Mouse (Mus musculus) embryonic facial prominence, embryonic 14.5 days (tissue): ENCODE measurements at regions not wholly inside any gene's neighbourhood (a gene's known extent, or its start where the extent isn't known, plus 50 kb on each side); places are given as distances from the start of the nearest gene placed in this dataset.

Source experiments
- ATAC-seq: fragments of 200-750 bp; cut with Nextera tagmentation; 2 replicates; pipeline ENCODE4 v1.8.0; 2017; ENCODE audit warnings: low read depth, moderate number of reproducible peaks, moderate TSS enrichment
- DNase-seq: peaks from one replicate; pipeline ENCODE4 v3.0.0-alpha.2; 2015; ENCODE audit warnings: low spot score
- H3K27ac ChIP-seq: fragments of 300-500 bp; sonication (generic); replicated peaks from 2 replicates; pipeline ENCODE4 v1.5.1; 2014; ENCODE audit warnings: low read depth, mild to moderate bottlenecking, low read length, moderate library complexity
- H3K27me3 ChIP-seq: fragments of 300-500 bp; sonication (generic); replicated peaks from 2 replicates; pipeline ENCODE4 v1.6.1; 2014; ENCODE audit warnings: low read length; ENCODE audit not compliant: control insufficient read depth, insufficient read depth
- H3K36me3 ChIP-seq: fragments of 300-500 bp; sonication (generic); 2 replicates; pipeline ENCODE4 v1.6.1; 2014; ENCODE audit warnings: low read length, mixed read lengths; ENCODE audit not compliant: control insufficient read depth, insufficient read depth
- H3K4me1 ChIP-seq: fragments of 300-500 bp; sonication (generic); 2 replicates; pipeline ENCODE4 v1.6.1; 2014; ENCODE audit warnings: antibody characterized with exemption, low read length; ENCODE audit not compliant: control insufficient read depth, insufficient read depth
- H3K4me2 ChIP-seq: fragments of 300-500 bp; sonication (generic); 2 replicates; pipeline ENCODE4 v1.6.1; 2014; ENCODE audit warnings: low read depth, mild to moderate bottlenecking, low read length, moderate library complexity, mixed read lengths
- H3K4me3 ChIP-seq: fragments of 300-500 bp; sonication (generic); 2 replicates; pipeline ENCODE4 v1.5.1; 2014; ENCODE audit warnings: low read depth, mild to moderate bottlenecking, low read length
- H3K9ac ChIP-seq: fragments of 300-500 bp; sonication (generic); 2 replicates; pipeline ENCODE4 v1.6.1; 2014; ENCODE audit warnings: low read depth, mild to moderate bottlenecking, low read length, moderate library complexity, mixed read lengths
- H3K9me3 ChIP-seq: fragments of 300-500 bp; sonication (generic); 2 replicates; pipeline ENCODE4 v1.6.1; 2016; ENCODE audit warnings: low read length; ENCODE audit not compliant: control insufficient read depth
- WGBS: fragments of 180-500 bp; shearing (Covaris S2); extraction: QIAGEN DNeasy Blood & Tissue Kit; methylation state at CpG from one replicate; pipeline ENCODE4 v1.1.7; 2014; 5-methylcytosine and 5-hydroxymethylcytosine counted together

DNA sequence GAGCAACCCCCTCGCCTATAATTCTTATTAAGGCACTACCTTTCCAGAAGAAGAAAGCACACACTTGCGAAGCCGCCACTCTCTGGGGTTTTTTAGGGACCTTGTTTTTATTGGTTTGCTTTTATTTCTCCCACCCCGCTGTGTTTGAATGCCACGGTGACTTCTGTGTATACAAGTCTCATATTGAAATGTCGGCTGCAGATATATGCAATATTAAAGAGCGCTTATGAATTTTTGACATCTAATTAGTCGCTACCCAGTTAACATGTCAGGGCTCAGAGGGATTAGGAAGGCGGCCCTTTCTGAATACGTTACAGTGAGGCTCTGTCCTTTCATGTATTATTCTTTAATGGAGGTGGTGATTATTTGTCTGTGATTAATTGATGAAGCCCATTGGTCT is 405.9 kb upstream of the 3110018I06Rik start:
- H3K36me3 ChIP-seq: no peaks in the 10 kb centered on the region
- 75% methylated on average over 10 of the region's 10 CpGs for WGBS
- no peak overlapping the region for H3K27ac ChIP-seq
- H3K9ac ChIP-seq: no peak overlapping the region
- no peak overlapping the region for H3K4me2 ChIP-seq
- no peak for ATAC-seq
- H3K27me3 ChIP-seq: 0 out of 2 replicates have a peak, but pooled peaks cover 3% of the 10 kb centered on the region
- no peak for DNase-seq
- H3K4me3 ChIP-seq: no peak overlapping the region
- H3K4me1 ChIP-seq: peaks cover 8% of the 10 kb centered on the region
- H3K9me3 ChIP-seq: no peaks in the 10 kb centered on the region

DNA sequence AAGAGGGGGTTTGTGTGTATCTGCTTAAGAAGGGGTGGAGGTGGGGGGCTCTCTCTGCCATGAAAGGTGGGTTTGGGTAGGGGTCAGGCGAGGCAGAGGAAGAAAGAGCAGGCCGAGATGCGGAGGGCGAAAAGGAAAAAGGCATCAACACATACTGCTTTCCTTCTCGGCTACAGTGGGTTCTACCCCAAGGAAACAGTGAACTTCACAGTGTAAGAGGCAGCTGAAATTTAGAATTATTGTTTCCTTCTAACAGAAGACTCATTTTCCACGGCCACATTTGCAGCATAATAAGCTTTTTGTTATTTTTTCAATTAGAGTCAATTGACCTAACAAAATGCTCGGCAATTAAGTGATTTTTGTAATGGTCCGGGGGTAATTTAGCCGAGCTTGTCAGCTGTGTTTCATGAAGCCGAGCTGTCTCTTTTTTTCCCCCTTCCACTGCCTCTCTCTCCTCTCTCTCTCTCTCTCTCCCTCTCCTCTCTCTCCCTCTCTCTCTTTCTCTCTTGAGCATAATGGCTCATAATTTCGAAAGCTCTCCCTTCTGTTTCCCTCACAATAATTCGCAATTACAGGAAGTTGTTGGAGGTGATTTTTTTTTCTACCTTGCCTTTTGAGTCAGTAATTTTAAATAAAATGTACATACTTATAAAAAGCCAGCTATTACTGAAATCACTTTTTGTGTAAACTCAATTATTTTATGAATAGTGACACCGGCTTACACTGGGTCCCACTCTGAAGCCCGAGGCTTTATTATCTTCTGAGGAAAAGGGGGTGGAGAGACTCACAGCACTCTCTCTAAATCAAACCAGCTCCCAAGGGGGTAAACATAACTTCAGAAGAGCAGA is 403.1 kb upstream of the 3110018I06Rik start:
- Histone ChIP-seq H3K4me3 (no peak overlapping the region), H3K27me3 (0 out of 2 replicates have a peak, but pooled peaks cover 3% of the 10 kb centered on the region), H3K9ac (no peak overlapping the region), H3K9me3 (no peaks in the 10 kb centered on the region), H3K27ac (no peak overlapping the region), H3K36me3 (no peaks in the 10 kb centered on the region), H3K4me2 (peak overlapping the region; percentile 31; the same call in 1 of the 2 replicates), H3K4me1 (peaks cover 8% of the 10 kb centered on the region)
- WGBS: 33% methylated on average over 14 of the region's 14 CpGs
- DNase-seq (peak; percentile 46), ATAC-seq (no peak)

DNA sequence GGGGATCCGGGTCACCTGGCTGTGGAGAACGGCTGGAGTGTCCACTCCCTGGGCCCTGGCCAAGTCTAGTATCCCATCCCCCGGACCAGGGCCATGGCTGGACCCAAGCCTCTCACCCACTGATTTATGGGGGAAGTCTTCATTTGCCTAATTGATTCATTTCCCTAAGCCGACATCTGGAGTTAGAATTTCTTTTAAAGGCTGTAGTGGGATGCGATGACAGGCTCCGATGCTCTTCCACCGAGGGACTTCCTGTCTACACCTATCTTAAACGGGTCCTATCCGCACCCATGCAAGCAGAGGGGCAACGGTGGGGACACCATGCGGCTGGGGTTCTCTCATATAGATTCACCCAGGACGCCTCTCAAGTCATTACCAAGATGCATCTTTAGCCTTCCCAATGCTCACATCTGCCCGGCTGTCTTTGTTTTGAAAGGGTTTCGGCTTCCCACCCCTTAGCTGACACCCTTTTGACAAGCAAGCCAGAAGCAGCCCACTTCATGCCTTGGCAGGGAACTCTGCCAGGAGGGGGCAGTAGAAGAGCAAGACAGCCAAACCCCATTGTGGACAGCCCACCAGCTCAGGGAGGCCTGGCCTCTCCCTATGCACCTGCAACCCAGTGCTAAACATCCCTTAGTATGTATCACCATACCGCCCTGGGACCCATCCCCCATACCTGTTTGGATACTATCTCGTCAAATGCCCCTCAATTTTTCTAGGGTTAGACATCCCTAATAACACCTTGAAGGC is 402.4 kb upstream of the 3110018I06Rik start:
- peak overlapping the region; percentile 31 for H3K4me2 ChIP-seq
- H3K4me1 ChIP-seq: peaks cover 8% of the 10 kb centered on the region
- 0 out of 2 replicates have a peak, but pooled peaks have one; percentile 44 for ATAC-seq
- H3K27me3 ChIP-seq: 0 out of 2 replicates have a peak, but pooled peaks cover 3% of the 10 kb centered on the region
- peak; percentile 77 for DNase-seq
- H3K9ac ChIP-seq: no peak overlapping the region
- H3K4me3 ChIP-seq: no peak overlapping the region
- H3K9me3 ChIP-seq: no peaks in the 10 kb centered on the region
- no peaks in the 10 kb centered on the region for H3K36me3 ChIP-seq
- WGBS: 27% methylated on average over 16 of the region's 16 CpGs
- H3K27ac ChIP-seq: no peak overlapping the region

GRCm38 (mm10) chr12:107092151-107092550 is 396.3 kb upstream of the 3110018I06Rik start:
- H3K4me1 ChIP-seq: no peaks in the 10 kb centered on the region
- H3K4me2 ChIP-seq: no peak overlapping the region
- H3K4me3 ChIP-seq: no peak overlapping the region
- 86% methylated on average over 3 of the region's 3 CpGs for WGBS
- no peaks in the 10 kb centered on the region for H3K9me3 ChIP-seq
- DNase-seq: no peak
- H3K27ac ChIP-seq: no peak overlapping the region
- no peak for ATAC-seq
- H3K27me3 ChIP-seq: no peaks in the 10 kb centered on the region
- no peaks in the 10 kb centered on the region for H3K36me3 ChIP-seq
- H3K9ac ChIP-seq: no peak overlapping the region

DNA sequence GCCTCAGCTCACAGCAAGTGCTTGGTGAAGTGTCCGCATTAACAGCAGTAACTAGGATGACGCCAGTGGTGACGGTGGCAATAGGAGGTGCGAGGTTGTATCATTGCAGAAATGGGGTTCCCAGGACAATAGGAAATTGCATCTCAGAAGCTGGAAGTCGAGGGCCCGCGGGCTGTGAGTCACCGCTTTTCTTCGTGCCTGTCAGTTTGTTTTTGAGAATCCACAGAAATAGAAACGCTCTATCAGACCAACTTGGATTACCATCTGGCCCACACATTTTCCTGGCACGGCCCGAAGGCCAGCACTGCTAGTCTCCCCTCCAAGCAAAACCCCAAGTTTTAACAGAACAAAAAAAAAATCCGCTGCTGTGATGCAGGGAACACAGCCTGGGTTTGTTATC is 395.1 kb upstream of the 3110018I06Rik start:
- no peak for ATAC-seq

GRCm38 (mm10) chr12:107095409-107095808 is 393.0 kb upstream of the 3110018I06Rik start:
- no peak for DNase-seq

More for the DNA sequence above, 395.1 kb upstream of the 3110018I06Rik start:
- no peak overlapping the region for H3K9ac ChIP-seq
- no peaks in the 10 kb centered on the region for H3K4me1 ChIP-seq
- no peak overlapping the region for H3K27ac ChIP-seq
- H3K9me3 ChIP-seq: no peaks in the 10 kb centered on the region
- H3K36me3 ChIP-seq: no peaks in the 10 kb centered on the region
- H3K4me3 ChIP-seq: no peak overlapping the region
- WGBS: 70% methylated on average over 13 of the region's 13 CpGs
- peak; percentile 13 for DNase-seq
- H3K4me2 ChIP-seq: no peak overlapping the region
- H3K27me3 ChIP-seq: no peaks in the 10 kb centered on the region

GRCm38 (mm10) chr12:107104570-107104969 is 383.9 kb upstream of the 3110018I06Rik start:
- no peaks in the 10 kb centered on the region for H3K36me3 ChIP-seq
- H3K9ac ChIP-seq: no peak overlapping the region
- no peaks in the 10 kb centered on the region for H3K4me1 ChIP-seq
- no peak for ATAC-seq
- H3K9me3 ChIP-seq: no peaks in the 10 kb centered on the region
- no peak overlapping the region for H3K27ac ChIP-seq
- H3K27me3 ChIP-seq: no peaks in the 10 kb centered on the region
- 49% methylated on average over 8 of the region's 8 CpGs for WGBS
- no peak overlapping the region for H3K4me3 ChIP-seq
- no peak for DNase-seq
- no peak overlapping the region for H3K4me2 ChIP-seq

More at GRCm38 (mm10) chr12:107095409-107095808, 393.0 kb upstream of the 3110018I06Rik start:
- Histone ChIP-seq H3K36me3 (no peaks in the 10 kb centered on the region), H3K4me1 (no peaks in the 10 kb centered on the region), H3K9ac (no peak overlapping the region), H3K4me3 (no peak overlapping the region), H3K27ac (no peak overlapping the region), H3K4me2 (no peak overlapping the region), H3K9me3 (no peaks in the 10 kb centered on the region), H3K27me3 (no peaks in the 10 kb centered on the region)
- ATAC-seq: no peak
- 64% methylated on average over 6 of the region's 6 CpGs for WGBS

DNA sequence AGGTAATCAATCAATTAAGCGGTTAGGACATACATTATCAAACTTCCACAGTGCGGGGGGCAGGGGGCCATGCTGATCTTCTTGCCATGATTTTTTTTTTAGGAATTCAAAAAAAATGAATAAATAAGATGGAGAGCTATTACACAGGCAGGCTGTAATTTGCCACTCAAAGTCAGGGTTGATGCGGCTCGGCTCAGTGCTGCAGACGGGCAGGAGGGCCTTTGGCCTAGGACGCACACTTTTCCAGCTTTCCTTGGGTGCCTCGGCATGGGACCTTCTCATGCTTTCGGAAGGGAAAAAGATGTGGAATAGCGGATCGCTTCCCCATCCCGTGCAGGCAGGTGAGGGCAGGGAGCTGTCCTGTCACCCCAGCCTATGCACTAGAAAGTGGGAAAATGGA is 383.4 kb upstream of the 3110018I06Rik start:
- Histone ChIP-seq H3K27ac (no peak overlapping the region), H3K27me3 (no peaks in the 10 kb centered on the region), H3K4me2 (no peak overlapping the region), H3K9ac (no peak overlapping the region), H3K4me1 (no peaks in the 10 kb centered on the region), H3K9me3 (no peaks in the 10 kb centered on the region), H3K36me3 (no peaks in the 10 kb centered on the region), H3K4me3 (no peak overlapping the region)
- no peak for ATAC-seq
- no peak for DNase-seq
- 52% methylated on average over 11 of the region's 11 CpGs for WGBS
